ENCODE assay signal across 7 mouse cellular contexts in genomic region chr12:76307964-76308363, GRCm38 (mm10). TPM values are rescaled to one million over a fixed set of nuclear protein-coding genes. Genes with fewer than 3 reads are reported as not detected.
DNase-seq lines count a peak whose midpoint lies in the region; ATAC-seq and TF ChIP-seq lines count a peak whose summit lies in the region.

No protein-coding gene starts in this region.

- no peak overlapping the region for H3K9ac ChIP-seq in midbrain, embryonic 12.5 days (replicated peaks)
- no peak overlapping the region for H3K9ac ChIP-seq in midbrain, postnatal 0 days (replicated peaks; ENCODE audit: low read length, poor library complexity, severe bottlenecking)
- no peak overlapping the region for H3K9ac ChIP-seq in heart, embryonic 15.5 days
- H3K9ac ChIP-seq in forebrain, embryonic 12.5 days = no peak overlapping the region

- no peak overlapping the region for H3K4me2 ChIP-seq in midbrain, embryonic 12.5 days (replicated peaks)
- no peak overlapping the region for H3K4me2 ChIP-seq in midbrain, postnatal 0 days (ENCODE audit: low read depth, low read length, poor library complexity, severe bottlenecking)
- H3K4me2 ChIP-seq in heart, embryonic 15.5 days = no peak overlapping the region
- H3K4me2 ChIP-seq in forebrain, embryonic 12.5 days = no peak overlapping the region

- no peak for ATAC-seq in midbrain, embryonic 12.5 days (ENCODE audit: low FRiP score, low read depth)
- no peak for ATAC-seq in midbrain, postnatal 0 days (ENCODE audit: low FRiP score)
- peak; percentile 76 for ATAC-seq in heart, embryonic 15.5 days (replicated peaks; ENCODE audit: insufficient number of reproducible peaks, insufficient read depth, low FRiP score, low read depth)
- no peak for ATAC-seq in forebrain, embryonic 12.5 days (ENCODE audit: low FRiP score)

- H3K4me1 ChIP-seq in midbrain, embryonic 12.5 days = peaks cover 9% of the 10 kb centered on the region
- H3K4me1 ChIP-seq in midbrain, postnatal 0 days (ENCODE audit: insufficient read depth, low read length) = no peaks in the 10 kb centered on the region
- peaks cover 34% of the 10 kb centered on the region for H3K4me1 ChIP-seq in heart, embryonic 15.5 days (replicated peaks)
- H3K4me1 ChIP-seq in forebrain, embryonic 12.5 days = peaks cover 5% of the 10 kb centered on the region

- peaks cover 25% of the 10 kb centered on the region for H3K36me3 ChIP-seq in midbrain, embryonic 12.5 days
- peaks cover 19% of the 10 kb centered on the region for H3K36me3 ChIP-seq in midbrain, postnatal 0 days (ENCODE audit: insufficient read depth, low read length)
- H3K36me3 ChIP-seq in heart, embryonic 15.5 days = peaks cover 9% of the 10 kb centered on the region; the same call in 1 of the 2 replicates
- peaks cover 39% of the 10 kb centered on the region for H3K36me3 ChIP-seq in forebrain, embryonic 12.5 days (replicated peaks)

- WGBS in midbrain, embryonic 12.5 days = 53% methylated on average over 9 of the region's 9 CpGs
- 45% methylated on average over 9 of the region's 9 CpGs for WGBS in midbrain, postnatal 0 days
- 30% methylated on average over 9 of the region's 9 CpGs for WGBS in heart, embryonic 15.5 days
- 75% methylated on average over 9 of the region's 9 CpGs for WGBS in forebrain, embryonic 12.5 days

- no peak for TF ChIP-seq CTCF in midbrain, postnatal 0 days (IDR thresholded peaks at IDR 0.05)

- H3K9me3 ChIP-seq in midbrain, embryonic 12.5 days = no peaks in the 10 kb centered on the region
- no peaks in the 10 kb centered on the region for H3K9me3 ChIP-seq in midbrain, postnatal 0 days (ENCODE audit: low read length)
- H3K9me3 ChIP-seq in heart, embryonic 15.5 days (replicated peaks) = no peaks in the 10 kb centered on the region
- H3K9me3 ChIP-seq in forebrain, embryonic 12.5 days = no peaks in the 10 kb centered on the region

- no peaks in the 10 kb centered on the region for H3K27me3 ChIP-seq in midbrain, embryonic 12.5 days
- H3K27me3 ChIP-seq in midbrain, postnatal 0 days (ENCODE audit: insufficient read depth, low read length) = no peaks in the 10 kb centered on the region
- H3K27me3 ChIP-seq in heart, embryonic 15.5 days = no peaks in the 10 kb centered on the region
- H3K27me3 ChIP-seq in forebrain, embryonic 12.5 days = no peaks in the 10 kb centered on the region

- peak overlapping the region; percentile 42; the same call in 1 of the 2 replicates for H3K27ac ChIP-seq in midbrain, embryonic 12.5 days (replicated peaks)
- H3K27ac ChIP-seq in midbrain, postnatal 0 days (ENCODE audit: low read depth, low read length) = no peak overlapping the region
- peak overlapping the region; percentile 57 for H3K27ac ChIP-seq in heart, embryonic 15.5 days
- H3K27ac ChIP-seq in forebrain, embryonic 12.5 days = no peak overlapping the region

- no peak overlapping the region for H3K4me3 ChIP-seq in midbrain, embryonic 12.5 days
- H3K4me3 ChIP-seq in midbrain, postnatal 0 days (ENCODE audit: low read depth, low read length) = no peak overlapping the region
- no peak overlapping the region for H3K4me3 ChIP-seq in heart, embryonic 15.5 days
- H3K4me3 ChIP-seq in forebrain, embryonic 12.5 days (replicated peaks) = no peak overlapping the region

- no peak for DNase-seq in midbrain, postnatal 0 days (ENCODE audit: low spot score)
- peak; percentile 45 for DNase-seq in embryo, embryonic 10.5 days (ENCODE audit: low spot score)
- DNase-seq in lung, postnatal 10 days = peak; percentile 47
- no peak for DNase-seq in c-Kit-positive CD71-positive TER-119-positive erythroid progenitor cells, embryonic 14.5 days (ENCODE audit: low spot score)

RNA-seq across cellular contexts. Expression of gene Akap5, which starts 16.7 kb away (rescaled TPM):
- 6.2 and 6.4 TPM in 2 replicates for polyA plus RNA-seq in midbrain, embryonic 12.5 days (2016; fragmentation: Nextera tagmentation; extraction: Ambion mirVana)
- total RNA-seq in midbrain, postnatal 0 days (2014; rRNA removed) = 17.2 and 18.0 TPM in 2 replicates
- polyA plus RNA-seq in midbrain, postnatal 0 days (2015; fragmentation: Nextera tagmentation; extraction: Ambion mirVana) = 9.4 and 10.7 TPM in 2 replicates
- 2.9 and 4.0 TPM in 2 replicates for polyA plus RNA-seq in heart, embryonic 15.5 days (2015; fragmentation: Nextera tagmentation; extraction: Ambion mirVana)
- 5.9 and 6.5 TPM in 2 replicates for polyA plus RNA-seq in forebrain, embryonic 12.5 days (2016; fragmentation: Nextera tagmentation; extraction: Ambion mirVana)

RNA-seq across cellular contexts. Expression of gene Mthfd1, which starts 52.9 kb away (rescaled TPM):
- 49.5 and 52.5 TPM in 2 replicates for polyA plus RNA-seq in midbrain, embryonic 12.5 days (2016; fragmentation: Nextera tagmentation; extraction: Ambion mirVana)
- total RNA-seq in midbrain, postnatal 0 days (2014; rRNA removed) = 23.7 and 25.6 TPM in 2 replicates
- 25.1 and 26.7 TPM in 2 replicates for polyA plus RNA-seq in midbrain, postnatal 0 days (2015; fragmentation: Nextera tagmentation; extraction: Ambion mirVana)
- polyA plus RNA-seq in heart, embryonic 15.5 days (2015; fragmentation: Nextera tagmentation; extraction: Ambion mirVana) = 35.1 and 44.4 TPM in 2 replicates
- polyA plus RNA-seq in forebrain, embryonic 12.5 days (2016; fragmentation: Nextera tagmentation; extraction: Ambion mirVana) = 64.0 and 67.6 TPM in 2 replicates

Comparison
In these comparisons a context has a peak if more than half of its experiments do, and no peak if none do; other contexts are left out.
1. H3K27ac ChIP-seq: peak in midbrain, embryonic 12.5 days (single experiment) and heart, embryonic 15.5 days (single experiment); none in midbrain, postnatal 0 days (single experiment) and forebrain, embryonic 12.5 days (single experiment).
2. DNase-seq: peak in embryo, embryonic 10.5 days (single experiment) and lung, postnatal 10 days (single experiment); none in midbrain, postnatal 0 days (single experiment) and c-Kit-positive CD71-positive TER-119-positive erythroid progenitor cells, embryonic 14.5 days (single experiment).